Mouse (Mus musculus) heart, embryonic 13.5 days (tissue): ENCODE measurements around the gene Cacna2d2. TPM values are rescaled to one million over a fixed set of nuclear protein-coding genes. Genes with fewer than 3 reads are reported as not detected.
A peak's percentile ranks its signal among the peaks of the same experiment; 100 is the strongest.

Experiments
- ATAC-seq: fragments of 200-750 bp; cut with Nextera tagmentation; 2 replicates; pipeline ENCODE4 v1.8.0; 2017; ENCODE audit warnings: moderate TSS enrichment; ENCODE audit not compliant: insufficient number of reproducible peaks, low FRiP score, low TSS enrichment; ENCODE audit errors: extremely low read depth
- H3K27ac ChIP-seq: fragments of 300-500 bp; sonication (generic); replicated peaks from 2 replicates; pipeline ENCODE4 v1.5.1; 2015; ENCODE audit warnings: moderate library complexity, mild to moderate bottlenecking, inconsistent platforms
- H3K27me3 ChIP-seq: fragments of 300-500 bp; sonication (generic); replicated peaks from 2 replicates; pipeline ENCODE4 v1.6.1; 2015; ENCODE audit warnings: mild to moderate bottlenecking, inconsistent platforms
- H3K36me3 ChIP-seq: fragments of 300-500 bp; sonication (generic); 2 replicates; pipeline ENCODE4 v1.6.1; 2015; ENCODE audit warnings: mild to moderate bottlenecking, inconsistent platforms
- H3K4me1 ChIP-seq: fragments of 300-500 bp; sonication (generic); 2 replicates; pipeline ENCODE4 v1.6.1; 2015; ENCODE audit warnings: inconsistent platforms
- H3K4me2 ChIP-seq: fragments of 300-500 bp; sonication (generic); 2 replicates; pipeline ENCODE4 v1.6.1; 2015; ENCODE audit warnings: inconsistent platforms, mild to moderate bottlenecking, moderate library complexity
- H3K4me3 ChIP-seq: fragments of 300-500 bp; sonication (generic); 2 replicates; pipeline ENCODE4 v1.5.1; 2015; ENCODE audit warnings: moderate library complexity, mild to moderate bottlenecking, inconsistent platforms
- H3K9ac ChIP-seq: fragments of 300-500 bp; sonication (generic); 2 replicates; pipeline ENCODE4 v1.6.1; 2015; ENCODE audit warnings: inconsistent platforms, mild to moderate bottlenecking, moderate library complexity
- H3K9me3 ChIP-seq: fragments of 300-500 bp; sonication (generic); 2 replicates; pipeline ENCODE4 v1.6.1; 2016; ENCODE audit warnings: inconsistent platforms
- WGBS: fragments of 180-500 bp; shearing (Covaris S2); methylation state at CpG from one replicate; pipeline ENCODE4 v1.1.7; 2015; ENCODE audit warnings: mixed read lengths; 5-methylcytosine and 5-hydroxymethylcytosine counted together
- polyA plus RNA-seq: library from polyadenylated mRNA; unstranded; fragments of >200 nt; fragmentation: Nextera tagmentation; extraction: Ambion mirVana; gene quantifications from 2 replicates; pipeline ENCODE4 v1.2.1, GENCODE M21; 2015

The Cacna2d2 gene
- polyA plus RNA-seq, 1 experiment from 2014 or later, result 3.8 TPM

DNA sequence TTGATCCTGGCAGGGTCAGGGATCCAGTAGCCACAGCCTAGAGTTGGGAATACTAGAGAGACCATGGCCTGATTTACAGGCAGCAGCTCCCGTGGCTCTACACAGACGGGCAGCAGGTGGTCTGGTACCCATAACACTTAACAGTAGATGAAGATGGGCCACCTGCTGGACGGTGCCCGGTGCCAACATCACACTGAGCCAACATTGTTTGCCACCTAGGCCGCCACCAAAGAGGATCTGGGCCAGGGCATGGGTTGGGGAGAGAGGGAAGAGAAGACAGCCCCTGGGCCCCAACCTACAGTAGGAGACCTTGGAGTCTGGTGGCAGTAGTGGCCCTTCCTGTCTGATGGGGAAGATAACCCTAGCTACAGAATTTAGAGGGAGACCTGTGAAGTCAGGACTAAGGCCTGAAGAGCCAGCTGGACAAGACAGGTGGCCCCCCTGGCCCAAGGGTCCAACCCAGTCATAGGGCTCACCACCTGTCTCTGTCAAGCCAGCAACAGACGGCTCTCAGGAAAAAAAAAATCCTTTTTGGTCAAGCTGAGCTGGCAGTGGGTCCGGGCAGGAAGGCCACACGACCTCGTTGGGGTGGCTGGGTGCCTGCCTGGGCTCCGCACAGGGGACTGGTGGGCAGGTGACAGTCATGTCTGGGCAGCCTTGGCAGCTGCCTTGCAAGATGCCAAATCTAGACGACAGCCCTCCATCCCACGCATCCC is 102.9 kb downstream of the Cacna2d2 start:
- Histone ChIP-seq H3K27ac (no peak overlapping the region), H3K4me2 (no peak overlapping the region), H3K27me3 (0 out of 2 replicates have a peak, but pooled peaks cover 6% of the 10 kb centered on the region), H3K9me3 (no peaks in the 10 kb centered on the region), H3K9ac (no peak overlapping the region), H3K36me3 (no peaks in the 10 kb centered on the region), H3K4me3 (no peak overlapping the region), H3K4me1 (peaks cover 27% of the 10 kb centered on the region)
- WGBS, result 84% methylated on average over 12 of the region's 12 CpGs
- ATAC-seq, result no peak

- Histone ChIP-seq H3K27me3 (0 out of 2 replicates have a peak, but pooled peaks cover 13% of the 10 kb centered on the region), H3K4me2 (no peak overlapping the region), H3K4me1 (peaks cover 44% of the 10 kb centered on the region), H3K36me3 (no peaks in the 10 kb centered on the region), H3K9me3 (no peaks in the 10 kb centered on the region), H3K27ac (no peak overlapping the region), H3K9ac (no peak overlapping the region), H3K4me3 (no peak overlapping the region)
- ATAC-seq, result no peak
- 73% methylated on average over 19 of the region's 19 CpGs for WGBS
Measured at GRCm38 (mm10) chr9:107504662-107505537, 105.5 kb downstream of the Cacna2d2 start.

DNA sequence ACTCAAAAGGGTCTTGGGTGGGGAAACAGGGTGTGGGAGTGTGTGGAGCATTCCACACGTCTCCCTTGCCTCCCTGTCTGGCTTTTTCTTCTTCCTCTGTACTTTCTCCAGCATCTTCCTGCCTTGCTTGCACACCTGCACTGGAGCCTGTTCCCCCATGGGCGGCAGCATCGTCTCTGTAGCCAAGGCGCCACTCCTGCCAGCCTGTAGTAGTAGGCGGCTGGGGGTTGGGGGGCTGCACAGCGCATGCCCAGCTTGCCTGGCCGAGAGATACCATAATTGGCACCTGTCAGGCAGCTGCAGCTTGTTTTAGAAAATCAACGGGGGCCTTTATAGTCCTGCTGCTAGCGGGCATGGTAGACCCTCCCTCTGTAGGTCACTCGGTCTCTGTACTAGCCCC is 108.9 kb downstream of the Cacna2d2 start:
- H3K4me1 ChIP-seq, result peaks cover 48% of the 10 kb centered on the region
- no peaks in the 10 kb centered on the region for H3K36me3 ChIP-seq
- no peak overlapping the region for H3K27ac ChIP-seq
- no peak overlapping the region for H3K4me2 ChIP-seq
- no peak for ATAC-seq
- no peak overlapping the region; the same call in 1 of the 2 replicates for H3K9ac ChIP-seq
- no peak overlapping the region for H3K4me3 ChIP-seq
- H3K27me3 ChIP-seq, result peaks cover 24% of the 10 kb centered on the region; the same call in 1 of the 2 replicates
- no peaks in the 10 kb centered on the region for H3K9me3 ChIP-seq
- 53% methylated on average over 10 of the region's 10 CpGs for WGBS

DNA sequence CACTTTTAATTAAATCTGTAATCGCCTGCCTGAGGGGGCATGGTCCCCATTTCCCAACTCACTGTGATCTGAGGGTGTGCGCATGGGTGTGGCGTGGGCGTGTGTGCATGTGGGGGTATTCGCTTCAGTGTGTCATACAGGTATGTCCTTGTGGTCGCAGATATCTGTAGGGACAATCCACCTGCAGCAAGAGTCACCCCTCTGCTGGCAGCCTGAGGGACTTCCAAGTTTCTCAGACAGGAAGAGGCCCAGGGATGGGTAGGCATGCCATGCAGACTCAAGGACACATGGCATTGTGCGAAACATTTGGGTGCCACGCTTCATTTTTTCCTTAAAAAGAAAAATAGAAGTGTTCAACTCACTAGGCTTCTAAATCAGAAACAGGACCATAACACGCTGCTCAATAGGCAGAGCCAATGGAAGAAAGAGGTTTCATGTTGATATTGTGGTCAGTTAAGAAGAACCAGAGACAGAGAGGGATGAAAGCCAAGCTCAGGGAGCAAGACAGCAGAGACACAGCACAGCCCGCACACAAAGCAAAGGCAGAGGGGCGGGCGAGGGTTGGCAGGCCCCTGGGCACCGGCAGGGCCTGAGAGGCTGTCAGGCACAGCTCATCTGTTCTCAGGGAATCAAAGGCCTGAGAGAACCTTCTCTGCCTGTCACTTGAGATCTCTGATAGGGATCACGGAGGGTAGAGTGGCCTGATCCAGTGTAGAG is 111.1 kb downstream of the Cacna2d2 start:
- no peaks in the 10 kb centered on the region for H3K36me3 ChIP-seq
- ATAC-seq, result no peak

GRCm38 (mm10) chr9:107511436-107511835 is 112.0 kb downstream of the Cacna2d2 start:
- Histone ChIP-seq H3K27ac (no peak overlapping the region), H3K4me3 (no peak overlapping the region), H3K9me3 (no peaks in the 10 kb centered on the region), H3K4me1 (peaks cover 36% of the 10 kb centered on the region), H3K9ac (peak overlapping the region; percentile 47; the same call in 1 of the 2 replicates), H3K27me3 (peaks cover 28% of the 10 kb centered on the region; the same call in 1 of the 2 replicates), H3K36me3 (no peaks in the 10 kb centered on the region), H3K4me2 (no peak overlapping the region)
- WGBS, result 42% methylated on average over 8 of the region's 8 CpGs
- no peak for ATAC-seq

More for the DNA sequence above, 111.1 kb downstream of the Cacna2d2 start:
- Histone ChIP-seq H3K4me3 (no peak overlapping the region), H3K9me3 (no peaks in the 10 kb centered on the region), H3K9ac (no peak overlapping the region), H3K27ac (no peak overlapping the region), H3K4me2 (no peak overlapping the region), H3K27me3 (peaks cover 32% of the 10 kb centered on the region; the same call in 1 of the 2 replicates), H3K4me1 (peaks cover 36% of the 10 kb centered on the region)
- WGBS, result 76% methylated on average over 14 of the region's 14 CpGs

- Histone ChIP-seq H3K36me3 (no peaks in the 10 kb centered on the region), H3K27me3 (peaks cover 26% of the 10 kb centered on the region; the same call in 1 of the 2 replicates)
- 81% methylated on average over 16 of the region's 16 CpGs for WGBS
Measured at GRCm38 (mm10) chr9:107512326-107512725, 112.9 kb downstream of the Cacna2d2 start.

GRCm38 (mm10) chr9:107514303-107514955 is 115.0 kb downstream of the Cacna2d2 start:
- Histone ChIP-seq H3K27me3 (peaks cover 19% of the 10 kb centered on the region; the same call in 1 of the 2 replicates), H3K9ac (no peak overlapping the region), H3K4me2 (no peak overlapping the region), H3K36me3 (no peaks in the 10 kb centered on the region), H3K27ac (no peak overlapping the region), H3K9me3 (no peaks in the 10 kb centered on the region), H3K4me3 (no peak overlapping the region), H3K4me1 (peaks cover 16% of the 10 kb centered on the region)
- WGBS, result 27% methylated on average over 14 of the region's 14 CpGs
- no peak for ATAC-seq

More at GRCm38 (mm10) chr9:107512326-107512725, 112.9 kb downstream of the Cacna2d2 start:
- Histone ChIP-seq H3K9ac (no peak overlapping the region), H3K4me3 (no peak overlapping the region), H3K4me2 (no peak overlapping the region), H3K4me1 (peaks cover 30% of the 10 kb centered on the region), H3K27ac (no peak overlapping the region), H3K9me3 (no peaks in the 10 kb centered on the region)
- ATAC-seq, result no peak

DNA sequence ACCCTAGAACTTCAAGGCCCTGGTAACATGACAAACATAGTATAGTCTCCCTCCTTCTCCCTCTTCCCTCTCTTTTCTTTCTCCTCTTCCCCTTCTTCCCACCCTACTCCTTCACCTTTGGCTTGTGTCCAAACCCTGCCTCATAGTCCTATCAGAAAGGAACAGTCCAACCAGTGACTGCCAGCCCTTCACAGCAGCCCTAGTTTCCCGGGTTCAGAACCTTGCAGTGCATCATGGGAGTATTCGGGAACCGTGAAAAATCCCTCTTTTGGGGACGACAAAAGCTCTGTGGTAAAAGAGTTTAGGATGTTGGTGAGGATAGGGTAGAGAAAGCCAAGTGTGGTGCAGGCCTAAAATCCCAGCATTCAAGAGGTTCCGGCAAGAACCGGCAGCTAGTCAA is 120.9 kb downstream of the Cacna2d2 start:
- Histone ChIP-seq H3K4me2 (no peak overlapping the region), H3K36me3 (no peaks in the 10 kb centered on the region), H3K27me3 (peaks cover 18% of the 10 kb centered on the region), H3K9ac (no peak overlapping the region), H3K4me1 (peaks cover 24% of the 10 kb centered on the region), H3K9me3 (no peaks in the 10 kb centered on the region), H3K4me3 (no peak overlapping the region), H3K27ac (no peak overlapping the region)
- 66% methylated on average over 6 of the region's 6 CpGs for WGBS
- ATAC-seq, result no peak

DNA sequence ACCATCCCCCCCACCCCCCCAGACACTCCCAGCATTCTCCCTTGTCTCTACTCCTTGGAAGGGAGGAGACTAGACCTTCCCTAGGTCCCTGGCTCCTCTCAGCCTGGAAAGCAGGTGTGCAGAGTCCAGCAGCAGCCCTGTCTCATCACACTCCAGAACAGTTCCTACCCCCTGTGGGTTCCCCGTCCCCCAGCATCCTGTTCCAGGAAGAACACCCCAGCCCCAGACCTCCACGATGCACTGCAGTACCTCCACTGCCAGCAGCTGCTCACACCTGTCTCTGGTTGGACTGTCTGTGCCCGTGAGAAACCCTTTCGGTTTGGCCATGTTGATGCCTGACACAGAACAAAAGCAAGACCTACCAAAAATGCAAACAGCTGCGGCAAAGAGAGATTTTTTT is 121.8 kb downstream of the Cacna2d2 start:
- no peak for ATAC-seq
- peak overlapping the region; percentile 61 for H3K4me2 ChIP-seq

DNA sequence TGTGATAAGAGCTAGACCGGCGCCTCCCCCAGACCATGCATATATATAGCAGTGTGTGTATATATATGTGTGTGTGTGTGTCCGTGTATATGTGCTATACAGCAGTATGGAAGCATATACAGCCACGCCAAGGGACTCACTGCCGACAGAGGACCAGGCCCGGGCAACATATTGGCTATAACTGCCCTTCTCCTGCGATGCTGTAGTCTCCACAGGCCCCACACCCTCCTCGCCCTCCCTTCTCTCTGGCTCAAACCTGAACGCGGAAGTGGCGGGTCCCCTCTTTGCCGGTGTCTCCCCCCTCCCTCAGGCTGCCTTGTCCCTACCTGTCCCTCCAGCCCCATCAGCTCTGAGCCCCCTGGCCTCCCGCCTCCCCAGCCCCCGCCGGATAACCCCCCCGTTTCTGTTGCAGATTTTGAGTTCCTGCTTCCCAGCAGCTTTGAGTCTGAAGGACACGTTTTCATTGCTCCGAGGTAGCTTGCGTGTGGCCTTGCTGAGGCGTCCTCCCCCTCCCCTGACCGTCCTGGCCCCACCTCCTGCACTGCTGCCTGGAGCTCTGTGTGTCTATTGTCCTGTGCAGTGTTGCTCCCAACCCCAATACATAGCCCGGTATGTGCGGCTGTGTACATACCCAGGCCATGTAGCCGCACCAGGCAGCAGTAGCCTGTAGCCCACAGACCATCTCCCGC is 122.4 kb downstream of the Cacna2d2 start:
- peak overlapping the region; percentile 64 for H3K9ac ChIP-seq
- H3K36me3 ChIP-seq, result no peaks in the 10 kb centered on the region
- no peaks in the 10 kb centered on the region for H3K9me3 ChIP-seq
- H3K4me3 ChIP-seq, result peak overlapping the region; percentile 24
- H3K4me2 ChIP-seq, result peak overlapping the region; percentile 61
- no peak for ATAC-seq
- H3K4me1 ChIP-seq, result peaks cover 30% of the 10 kb centered on the region
- H3K27me3 ChIP-seq, result peaks cover 34% of the 10 kb centered on the region
- WGBS, result 30% methylated on average over 25 of the region's 25 CpGs
- H3K27ac ChIP-seq, result peak overlapping the region; percentile 61

More for the DNA sequence above, 121.8 kb downstream of the Cacna2d2 start:
- Histone ChIP-seq H3K9me3 (no peaks in the 10 kb centered on the region), H3K4me3 (no peak overlapping the region), H3K27ac (peak overlapping the region; percentile 61; the same call in 1 of the 2 replicates), H3K27me3 (peaks cover 27% of the 10 kb centered on the region), H3K36me3 (no peaks in the 10 kb centered on the region), H3K4me1 (peaks cover 24% of the 10 kb centered on the region), H3K9ac (peak overlapping the region; percentile 15; the same call in 1 of the 2 replicates)
- 44% methylated on average over 5 of the region's 5 CpGs for WGBS
